Mouse (Mus musculus) heart, adult 18-20 months (tissue): ENCODE results near the gene Cpn1. TPM values are rescaled to one million over a fixed set of nuclear protein-coding genes. Genes with fewer than 3 reads are reported as not detected.

Experiments used
- DNase-seq, 2 experiments: peaks; one replicate each; pipeline ENCODE4 v3.0.0; 2021 to 2022; ENCODE audit warnings: mixed read lengths in 1 of 2
- total RNA-seq, 2 experiments: library from RNA; stranded (reverse); gene quantifications; 2 replicates each; pipeline ENCODE4 v1.2.3; 2021

Gene Cpn1
- total RNA-seq, 2 experiments from 2014 or later: not detected

GRCm38 (mm10) chr19:43912775-43913486 lies 73.4 kb downstream of the Cpn1 start:
- DNase-seq: no peak

DNA sequence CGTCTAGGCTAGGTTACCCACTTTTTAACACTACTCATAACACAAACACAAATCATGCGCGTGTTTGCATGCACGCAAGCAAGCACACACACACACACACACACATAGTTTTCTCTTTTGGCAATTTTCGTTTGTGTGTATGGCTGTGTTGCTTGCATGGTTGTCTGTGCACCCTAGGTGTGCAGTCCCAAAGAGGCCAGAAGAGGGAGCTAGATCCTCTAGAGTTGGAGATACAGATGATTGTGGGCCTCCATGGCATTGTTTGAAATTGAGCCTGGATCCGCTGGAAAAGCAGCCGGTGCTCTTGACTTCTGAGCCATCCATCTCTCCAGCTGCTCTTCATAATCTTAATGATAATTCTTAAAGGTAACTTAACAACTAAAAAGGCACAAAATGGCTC lies 79.9 kb downstream of the Cpn1 start:
- no peak for DNase-seq

Other genes starting within 250 kb of the Cpn1 start
- 10 to 100 TPM; 14.3 to 15.3 TPM for gene Cutc, start 233.6 kb downstream of the Cpn1 start, total RNA-seq
- 10 to 100 TPM; 23.5 to 26.0 TPM for gene Cox15, start 233.6 kb downstream of the Cpn1 start, total RNA-seq
- gene Abcc2, start 204.4 kb downstream of the Cpn1 start, total RNA-seq: not detected
- 1 to 10 TPM; 9.0 to 10.0 TPM for gene Dnmbp, start 46.4 kb downstream of the Cpn1 start, total RNA-seq
- under 1 TPM in 1 of 2 experiments, not detected in 1; 0.15 TPM for gene Cyp2c23, start 42.7 kb upstream of the Cpn1 start, total RNA-seq
- gene Erlin1, start 83.2 kb upstream of the Cpn1 start, total RNA-seq: 10 to 100 TPM in 1 of 2 experiments, 1 to 10 TPM in 1; 9.1 to 11.2 TPM
- 10 to 100 TPM; 25.8 to 28.0 TPM for gene Chuk, start 120.9 kb upstream of the Cpn1 start, total RNA-seq
- gene Cwf19l1, start 149.3 kb upstream of the Cpn1 start, total RNA-seq: 1 to 10 TPM; 9.0 to 9.1 TPM
- 10 to 100 TPM; 19.0 to 24.3 TPM for gene Bloc1s2, start 159.9 kb upstream of the Cpn1 start, total RNA-seq
- gene Pkd2l1, start 205.9 kb upstream of the Cpn1 start, total RNA-seq: not detected
- gene Scd3, start 216.7 kb upstream of the Cpn1 start, total RNA-seq: not detected